Mouse (Mus musculus): ENCODE measurements around the gene Ccdc159.

- TF ChIP-seq POLR2A (IDR thresholded peaks at IDR 0.05; ENCODE audit: borderline replicate concordance, control insufficient read depth, low read depth, low read length) (no peak), CTCF (IDR thresholded peaks at IDR 0.05; ENCODE audit: control insufficient read depth, insufficient read depth, low read length) (no peak)
Observed at GRCm38 (mm10) chr9:21948790-21949189, 21.5 kb downstream of the Ccdc159 start.
